In genomic region chr12:17510158-17510557, GRCm38 (mm10) we compare ENCODE assay signal across 8 mouse cellular contexts. TPM values are rescaled to one million over a fixed set of nuclear protein-coding genes. Genes with fewer than 3 reads are reported as not detected.
A peak's percentile ranks its signal among the peaks of the same experiment; 100 is the strongest.
DNase-seq lines count a peak whose midpoint lies in the region; ATAC-seq lines count a peak whose summit lies in the region.
"Had no signal": no experiment of that assay in that cellular context is flagged by ENCODE, and none has a peak within 500 bp of the region (broad histone marks: within the 10 kb centered on the region; RNA-seq: fewer than 3 reads in every experiment).

No protein-coding gene starts in this region.

- intact Hi-C loops in heart, postnatal 36 days (cut with DNase I): no loop called here
- intact Hi-C loops in left cerebral cortex, postnatal 14 days (cut with DNase I): no loop called here

- 55% methylated on average over 12 of the region's 12 CpGs for WGBS in neural tube, embryonic 11.5 days

- no peak overlapping the region for H3K4me3 ChIP-seq in neural tube, embryonic 11.5 days (ENCODE audit: low read depth, low read length)

- H3K9ac ChIP-seq in neural tube, embryonic 11.5 days (ENCODE audit: low read length): no peak overlapping the region

- H3K9me3 ChIP-seq in neural tube, embryonic 11.5 days (ENCODE audit: control insufficient read depth, low read length): no peaks in the 10 kb centered on the region

- no peaks in the 10 kb centered on the region for H3K27me3 ChIP-seq in neural tube, embryonic 11.5 days (ENCODE audit: control insufficient read depth, insufficient read depth, low read length)

- no peaks in the 10 kb centered on the region for H3K36me3 ChIP-seq in neural tube, embryonic 11.5 days (ENCODE audit: control insufficient read depth, insufficient read depth, low read length)

- no peak for ATAC-seq in neural tube, embryonic 11.5 days (ENCODE audit: insufficient read depth, low FRiP score, low TSS enrichment)

- H3K4me2 ChIP-seq in neural tube, embryonic 11.5 days (ENCODE audit: low read depth): no peak overlapping the region

- H3K27ac ChIP-seq in neural tube, embryonic 11.5 days (ENCODE audit: low read depth, low read length): no peak overlapping the region

- no peaks in the 10 kb centered on the region for H3K4me1 ChIP-seq in neural tube, embryonic 11.5 days (ENCODE audit: control insufficient read depth, insufficient read depth, low read length)

- peak; percentile 21 for DNase-seq in neural tube, embryonic 11.5 days (ENCODE audit: low spot score)
- no peak for DNase-seq in neural tube, embryonic 10.5 days (ENCODE audit: extremely low spot score, low spot score)
- peak; percentile 95 for DNase-seq in adrenal gland, adult 2 months
- DNase-seq in heart, postnatal 36 days: peak; percentile 11 to 12
- peak; percentile 52 for DNase-seq in ovary, postnatal 36 days (ENCODE audit: low spot score)
- DNase-seq in B cell, adult 2 months: no peak
- no peak for DNase-seq in left cerebral cortex, postnatal 14 days (ENCODE audit: low spot score in 2 of 2)
- DNase-seq: cerebellum, adult 11 months had no signal

RNA-seq across cellular contexts. Expression of gene Odc1, which starts 34.4 kb away (rescaled TPM):
- 277 and 282 TPM in 2 replicates for polyA plus RNA-seq in neural tube, embryonic 11.5 days (2014; fragmentation: Nextera tagmentation; extraction: Ambion mirVana)
- total RNA-seq in adrenal gland, adult 2 months (2021): 100 to 1,000 TPM; 348 to 514 TPM
- 52.6 and 66.4 TPM in 2 replicates for polyA plus RNA-seq in adrenal gland, adult 2 months (2012; rRNA removed)
- 10 to 100 TPM; 54.6 to 75.2 TPM for total RNA-seq in heart, postnatal 36 days (2021)
- total RNA-seq in left cerebral cortex, postnatal 14 days (2021): 10 to 100 TPM; 51.0 to 56.8 TPM

Comparison
In these comparisons a context has a peak if more than half of its experiments do, and no peak if none do; other contexts are left out.
1. DNase-seq: peak in neural tube, embryonic 11.5 days (single experiment), adrenal gland, adult 2 months (single experiment), heart, postnatal 36 days (2 of 2) and ovary, postnatal 36 days (single experiment); none in neural tube, embryonic 10.5 days (single experiment), B cell, adult 2 months (0 of 2) and left cerebral cortex, postnatal 14 days (0 of 2).
2. RNA of gene Odc1, which starts 34.4 kb away (total RNA-seq): 348 to 514 TPM in adrenal gland, adult 2 months; 54.6 to 75.2 TPM in heart, postnatal 36 days and 51.0 to 56.8 TPM in left cerebral cortex, postnatal 14 days; every median in the first group is over 4 times any median in the second.